Mouse (Mus musculus): ENCODE measurements around the gene Dnlz.

Gene Dnlz

GRCm38 (mm10) chr2:26357484-26357883 is 5.6 kb upstream of the Dnlz start:
- DNase-seq (ENCODE audit: low spot score in 2 of 2) = no peak

GRCm38 (mm10) chr2:26356678-26357077 is 4.8 kb upstream of the Dnlz start:
- DNase-seq (ENCODE audit: low spot score in 2 of 2) = no peak

GRCm38 (mm10) chr2:26356231-26356630 is 4.3 kb upstream of the Dnlz start:
- DNase-seq (ENCODE audit: low spot score in 2 of 2) = no peak

- no peak for DNase-seq (ENCODE audit: low spot score in 2 of 2)
These were observed 2.5 kb upstream of the Dnlz start for GRCm38 (mm10) chr2:26354401-26354800.

GRCm38 (mm10) chr2:26353066-26353980 is 1.4 kb upstream of the Dnlz start:
- no peak for DNase-seq (ENCODE audit: low spot score in 2 of 2)

GRCm38 (mm10) chr2:26352291-26352910 is 491 bp upstream of the Dnlz start:
- no peak for DNase-seq (ENCODE audit: low spot score in 2 of 2)

- no peak for DNase-seq (ENCODE audit: low spot score in 2 of 2)
These were observed 3.7 kb downstream of the Dnlz start for GRCm38 (mm10) chr2:26348241-26348640.

GRCm38 (mm10) chr2:26342609-26343490 is 9.1 kb downstream of the Dnlz start:
- no peak for DNase-seq (ENCODE audit: low spot score in 2 of 2)

GRCm38 (mm10) chr2:26342044-26342443 is 9.9 kb downstream of the Dnlz start:
- DNase-seq (ENCODE audit: low spot score in 2 of 2) = peak; percentile 83 to 85

- peak; percentile 61 to 74 for DNase-seq (ENCODE audit: low spot score in 2 of 2)
These were observed 10.4 kb downstream of the Dnlz start for GRCm38 (mm10) chr2:26341510-26341981.

- DNase-seq (ENCODE audit: low spot score in 2 of 2) = peak; percentile 76 to 88
These were observed 12.7 kb downstream of the Dnlz start for GRCm38 (mm10) chr2:26339204-26339551.

- DNase-seq (ENCODE audit: low spot score in 2 of 2) = no peak
These were observed 13.4 kb downstream of the Dnlz start for GRCm38 (mm10) chr2:26338302-26339203.

GRCm38 (mm10) chr2:26330702-26331101 is 21.2 kb downstream of the Dnlz start:
- DNase-seq (ENCODE audit: low spot score in 2 of 2) = no peak

- no peak for DNase-seq (ENCODE audit: low spot score in 2 of 2)
These were observed 21.8 kb downstream of the Dnlz start for GRCm38 (mm10) chr2:26330056-26330468.

GRCm38 (mm10) chr2:26329402-26329801 is 22.5 kb downstream of the Dnlz start:
- DNase-seq (ENCODE audit: low spot score in 2 of 2) = peak; percentile 85 to 86

GRCm38 (mm10) chr2:26327852-26328251 is 24.1 kb downstream of the Dnlz start:
- no peak for DNase-seq (ENCODE audit: low spot score in 2 of 2)

- DNase-seq (ENCODE audit: low spot score in 2 of 2) = peak in 1 of 2 experiments; percentile 67
These were observed 26.3 kb downstream of the Dnlz start for GRCm38 (mm10) chr2:26325386-26326181.

- peak in 1 of 2 experiments; percentile 64 for DNase-seq (ENCODE audit: low spot score in 2 of 2)
These were observed 27.0 kb downstream of the Dnlz start for GRCm38 (mm10) chr2:26324917-26325316.

GRCm38 (mm10) chr2:26323589-26324325 is 28.2 kb downstream of the Dnlz start:
- DNase-seq (ENCODE audit: low spot score in 2 of 2) = no peak
